8 mouse cellular contexts compared by ENCODE assay signal in the genomic region with DNA sequence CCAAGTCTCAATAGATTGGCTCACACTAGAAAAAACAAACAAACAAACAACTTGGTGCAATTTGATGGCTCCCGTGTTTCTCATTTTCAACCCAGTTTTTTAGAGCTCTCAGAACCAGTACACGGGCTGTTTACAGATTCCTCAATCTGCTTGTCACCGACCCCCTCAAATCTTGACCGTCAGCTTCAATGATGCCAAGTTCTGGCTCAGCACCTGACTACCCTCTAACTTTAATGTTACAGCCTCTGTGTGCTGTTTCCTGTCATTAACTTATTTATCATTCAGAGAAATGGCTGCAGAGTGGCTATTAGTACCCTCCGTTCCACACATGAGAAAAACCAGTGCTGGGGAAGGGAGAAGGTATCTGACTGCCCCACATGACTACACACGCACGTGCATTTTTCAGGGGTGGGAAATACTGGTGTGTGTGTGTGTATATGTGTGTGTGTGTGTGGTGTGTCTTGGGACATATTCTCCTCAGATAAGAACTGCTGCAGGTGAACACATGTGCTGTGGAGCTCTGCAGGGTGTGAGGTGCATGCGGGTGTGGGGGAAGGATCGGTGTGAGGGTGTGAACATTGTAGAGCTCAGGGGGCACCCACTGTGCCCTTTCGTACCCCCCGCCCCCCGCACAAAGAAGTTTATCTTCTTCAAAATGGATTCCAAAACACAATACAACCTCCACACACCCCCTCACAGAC.
DNase-seq lines count a peak whose midpoint lies in the region; ATAC-seq lines count a peak whose summit lies in the region.

No protein-coding gene starts in this region.

- H3K36me3 ChIP-seq in kidney, embryonic 16.5 days (ENCODE audit: insufficient read depth, low read length): no peaks in the 10 kb centered on the region
- no peaks in the 10 kb centered on the region for H3K36me3 ChIP-seq in embryonic facial prominence, embryonic 15.5 days
- H3K36me3 ChIP-seq in intestine, embryonic 15.5 days: no peaks in the 10 kb centered on the region
- H3K36me3 ChIP-seq in neural tube, embryonic 12.5 days: no peaks in the 10 kb centered on the region

- no peak overlapping the region for H3K4me3 ChIP-seq in kidney, embryonic 16.5 days (ENCODE audit: low read length)
- H3K4me3 ChIP-seq in embryonic facial prominence, embryonic 15.5 days (replicated peaks): no peak overlapping the region
- H3K4me3 ChIP-seq in intestine, embryonic 15.5 days (replicated peaks): no peak overlapping the region
- H3K4me3 ChIP-seq in neural tube, embryonic 12.5 days: no peak overlapping the region

- no peak overlapping the region for H3K9ac ChIP-seq in kidney, embryonic 16.5 days (replicated peaks; ENCODE audit: low read length)
- H3K9ac ChIP-seq in embryonic facial prominence, embryonic 15.5 days: no peak overlapping the region
- no peak overlapping the region for H3K9ac ChIP-seq in intestine, embryonic 15.5 days
- H3K9ac ChIP-seq in neural tube, embryonic 12.5 days: no peak overlapping the region

- WGBS in kidney, embryonic 16.5 days: 55% methylated on average over 12 of the region's 12 CpGs
- WGBS in embryonic facial prominence, embryonic 15.5 days: 54% methylated on average over 12 of the region's 12 CpGs
- WGBS in intestine, embryonic 15.5 days: 51% methylated on average over 12 of the region's 12 CpGs
- WGBS in neural tube, embryonic 12.5 days: 73% methylated on average over 12 of the region's 12 CpGs

- no peaks in the 10 kb centered on the region for H3K9me3 ChIP-seq in kidney, embryonic 16.5 days (ENCODE audit: low read length)
- no peaks in the 10 kb centered on the region for H3K9me3 ChIP-seq in embryonic facial prominence, embryonic 15.5 days (replicated peaks)
- H3K9me3 ChIP-seq in intestine, embryonic 15.5 days: no peaks in the 10 kb centered on the region
- no peaks in the 10 kb centered on the region for H3K9me3 ChIP-seq in neural tube, embryonic 12.5 days

- no peak for DNase-seq in kidney, adult 8-10 months
- DNase-seq in embryo, embryonic 11 days: no peak
- DNase-seq in frontal cortex, postnatal 10 days (ENCODE audit: low spot score in 2 of 2): no peak
- no peak for DNase-seq in lung, postnatal 25 days (ENCODE audit: low spot score)

- H3K27me3 ChIP-seq in kidney, embryonic 16.5 days (ENCODE audit: insufficient read depth, low read length): no peaks in the 10 kb centered on the region
- no peaks in the 10 kb centered on the region for H3K27me3 ChIP-seq in embryonic facial prominence, embryonic 15.5 days
- H3K27me3 ChIP-seq in intestine, embryonic 15.5 days (replicated peaks): no peaks in the 10 kb centered on the region
- no peaks in the 10 kb centered on the region for H3K27me3 ChIP-seq in neural tube, embryonic 12.5 days (replicated peaks)

- H3K4me1 ChIP-seq in kidney, embryonic 16.5 days (ENCODE audit: insufficient read depth, low read length): peaks cover 41% of the 10 kb centered on the region
- peaks cover 35% of the 10 kb centered on the region for H3K4me1 ChIP-seq in embryonic facial prominence, embryonic 15.5 days
- H3K4me1 ChIP-seq in intestine, embryonic 15.5 days (replicated peaks): peaks cover 20% of the 10 kb centered on the region
- H3K4me1 ChIP-seq in neural tube, embryonic 12.5 days: peaks cover 10% of the 10 kb centered on the region; the same call in 1 of the 2 replicates

- no peak overlapping the region; the same call in 1 of the 2 replicates for H3K4me2 ChIP-seq in kidney, embryonic 16.5 days (replicated peaks; ENCODE audit: low read depth, low read length)
- H3K4me2 ChIP-seq in embryonic facial prominence, embryonic 15.5 days (replicated peaks): 0 out of 2 replicates have a peak overlapping the region, but pooled peaks have one; percentile 8
- no peak overlapping the region for H3K4me2 ChIP-seq in intestine, embryonic 15.5 days (replicated peaks)
- 0 out of 2 replicates have a peak overlapping the region, but pooled peaks have one; percentile 22 for H3K4me2 ChIP-seq in neural tube, embryonic 12.5 days (replicated peaks)

- H3K27ac ChIP-seq in kidney, embryonic 16.5 days (ENCODE audit: low read length): peak overlapping the region; percentile 87
- H3K27ac ChIP-seq in embryonic facial prominence, embryonic 15.5 days (replicated peaks): peak overlapping the region; percentile 48
- H3K27ac ChIP-seq in intestine, embryonic 15.5 days: no peak overlapping the region
- H3K27ac ChIP-seq in neural tube, embryonic 12.5 days: no peak overlapping the region

- peak; percentile 36 for ATAC-seq in kidney, embryonic 16.5 days (ENCODE audit: low FRiP score, low TSS enrichment)
- no peak for ATAC-seq in embryonic facial prominence, embryonic 15.5 days (ENCODE audit: insufficient number of reproducible peaks, low FRiP score, low TSS enrichment, low read depth)
- ATAC-seq in intestine, embryonic 15.5 days: peak; percentile 18
- no peak; the same call in 1 of the 2 replicates for ATAC-seq in neural tube, embryonic 12.5 days (ENCODE audit: low FRiP score, low read depth)

Comparison
In these comparisons a context has a peak if more than half of its experiments do, and no peak if none do; other contexts are left out.
1. ATAC-seq: peak in kidney, embryonic 16.5 days (single experiment) and intestine, embryonic 15.5 days (single experiment); none in embryonic facial prominence, embryonic 15.5 days (single experiment) and neural tube, embryonic 12.5 days (single experiment).
2. H3K27ac ChIP-seq: peak in kidney, embryonic 16.5 days (single experiment) and embryonic facial prominence, embryonic 15.5 days (single experiment); none in intestine, embryonic 15.5 days (single experiment) and neural tube, embryonic 12.5 days (single experiment).
3. H3K4me2 ChIP-seq: peak in embryonic facial prominence, embryonic 15.5 days (single experiment) and neural tube, embryonic 12.5 days (single experiment); none in kidney, embryonic 16.5 days (single experiment) and intestine, embryonic 15.5 days (single experiment).